Mouse (Mus musculus) embryonic fibroblast, embryonic 13.5 days (primary cell): ENCODE measurements around the gene 2810408A11Rik. TPM values are rescaled to one million over a fixed set of nuclear protein-coding genes. Genes with fewer than 3 reads are reported as not detected.

Source experiments
- H3K27ac ChIP-seq: 2 replicates; pipeline ENCODE4 v1.5.1; 2012; ENCODE audit warnings: low read length, control low read depth, inconsistent platforms; ENCODE audit not compliant: insufficient read depth
- H3K4me1 ChIP-seq: 2 replicates; pipeline ENCODE4 v1.6.1; 2011; ENCODE audit warnings: low read length; ENCODE audit not compliant: control insufficient read depth, insufficient read depth
- H3K4me3 ChIP-seq: 2 replicates; pipeline ENCODE4 v1.5.1; 2011; ENCODE audit warnings: mild to moderate bottlenecking, control low read depth, low read length; ENCODE audit not compliant: insufficient read depth
- CTCF ChIP-seq: IDR thresholded peaks from 2 replicates; pipeline ENCODE4 v1.5.1; 2011; ENCODE audit warnings: mild to moderate bottlenecking, control low read depth, low read length, moderate library complexity, borderline replicate concordance; ENCODE audit not compliant: insufficient read depth
- POLR2A ChIP-seq: IDR thresholded peaks from 2 replicates; pipeline ENCODE4 v1.6.1; 2011; ENCODE audit warnings: low read depth, mild to moderate bottlenecking, control low read depth, low read length, moderate library complexity
- polyA plus RNA-seq: library from polyadenylated mRNA; stranded (reverse); fragments of >200 nt; gene quantifications from 2 replicates; pipeline ENCODE4 v1.2.4, GENCODE M21; 2011; ENCODE audit warnings: low read depth; ENCODE audit not compliant: missing spikeins, insufficient read length

2810408A11Rik gene
- polyA plus RNA-seq, 1 experiment: 4.9 TPM

DNA sequence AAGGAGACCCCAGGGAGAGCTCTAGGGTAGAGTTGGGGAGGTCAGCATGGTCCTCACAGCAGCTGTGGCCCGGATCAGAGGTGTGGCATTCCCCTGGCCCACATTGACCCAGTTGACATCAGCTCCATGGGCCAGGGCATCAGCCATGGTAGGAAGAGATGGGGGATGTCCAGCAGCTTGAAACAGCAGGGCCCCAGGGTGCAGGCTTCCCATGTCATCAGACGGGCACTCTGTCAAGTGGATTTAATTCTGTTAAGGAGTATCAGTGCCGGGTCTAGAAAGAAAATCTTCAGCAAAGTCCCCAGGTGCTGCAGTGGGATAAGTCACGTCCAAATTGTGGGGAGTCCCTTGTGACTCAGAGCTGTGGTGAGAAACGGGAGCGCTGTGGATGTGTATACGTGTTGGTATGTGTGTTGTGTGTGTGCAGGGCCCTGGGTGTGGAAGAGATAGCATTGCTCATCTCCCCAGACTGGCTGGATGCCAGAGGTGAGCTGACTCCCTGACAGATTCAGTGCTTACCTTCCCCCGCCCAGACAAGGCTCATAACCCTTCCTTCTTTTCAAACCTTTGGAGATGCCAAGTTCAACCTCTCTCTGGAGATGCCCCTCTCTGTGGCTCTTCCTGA is 17.1 kb downstream of the 2810408A11Rik start:
- TF ChIP-seq CTCF: no peak
- TF ChIP-seq POLR2A: no peak
- Histone ChIP-seq H3K4me3 (no peak overlapping the region), H3K4me1 (no peaks in the 10 kb centered on the region), H3K27ac (no peak overlapping the region)

DNA sequence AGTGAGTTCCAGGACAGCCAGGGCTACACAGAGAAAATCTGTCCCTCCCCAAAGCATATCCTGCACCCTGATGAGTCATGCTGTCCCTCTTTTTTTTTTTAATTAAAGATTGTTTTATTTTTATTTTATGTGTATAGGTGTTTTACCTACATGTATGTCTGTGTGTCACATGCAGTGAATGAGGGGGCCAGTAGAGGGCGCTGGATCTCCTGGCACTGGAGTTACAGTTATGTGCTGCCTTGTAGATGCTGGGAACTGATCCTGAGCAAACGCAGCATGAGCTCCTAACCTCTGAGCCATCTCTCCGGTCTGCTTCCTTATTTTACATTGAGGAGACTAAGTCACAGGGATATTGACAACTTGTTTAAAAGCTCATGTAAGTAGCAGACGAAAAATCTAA is 17.7 kb downstream of the 2810408A11Rik start:
- Histone ChIP-seq H3K4me1 (no peaks in the 10 kb centered on the region), H3K27ac (no peak overlapping the region), H3K4me3 (no peak overlapping the region)
- no peak for TF ChIP-seq CTCF
- TF ChIP-seq POLR2A: no peak

DNA sequence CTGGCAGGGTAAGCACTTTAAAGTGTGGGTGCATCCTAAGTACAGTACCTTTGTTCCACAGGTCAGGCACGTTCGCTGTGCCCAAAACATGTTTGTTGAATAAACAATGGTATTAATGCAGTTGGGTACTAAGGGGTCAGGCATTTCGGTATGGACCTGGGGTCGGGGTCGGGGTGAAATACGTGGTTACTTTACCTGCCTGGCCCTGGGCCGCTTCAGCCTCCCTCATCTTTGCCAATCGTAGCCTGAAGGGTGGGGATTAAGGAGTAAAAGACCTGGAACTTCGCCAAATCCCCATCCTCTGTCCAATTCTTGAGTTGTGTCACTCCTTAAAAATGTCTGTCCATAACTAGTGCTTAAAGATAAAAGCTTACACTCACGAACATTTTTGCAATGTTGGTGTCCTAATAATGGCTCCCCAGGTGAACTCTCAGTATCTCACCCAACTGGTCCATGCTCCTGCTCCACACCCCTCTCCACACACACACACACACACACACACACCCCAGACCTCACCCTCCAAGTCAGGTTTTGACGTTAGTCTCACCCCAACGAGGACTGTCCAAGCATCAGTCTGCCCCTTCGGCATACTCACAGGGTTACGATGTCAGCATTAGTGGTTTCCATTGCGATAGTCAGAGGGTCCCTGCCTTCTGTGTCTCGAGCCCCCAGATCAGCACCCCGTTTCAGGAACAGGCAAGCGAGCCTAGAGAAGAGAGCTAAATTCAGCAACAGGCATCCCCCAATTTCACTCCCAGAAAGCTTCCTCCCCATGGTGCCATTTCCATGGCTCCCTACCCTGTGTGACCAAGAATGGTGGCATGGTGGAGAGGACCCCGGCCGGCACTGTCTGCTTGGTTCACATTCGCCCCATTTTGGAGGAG is 18.8 kb downstream of the 2810408A11Rik start:
- H3K4me1 ChIP-seq: no peaks in the 10 kb centered on the region; the same call in 1 of the 2 replicates
- H3K4me3 ChIP-seq: peak overlapping the region; percentile 80
- peak overlapping the region; percentile 96 for H3K27ac ChIP-seq
- TF ChIP-seq CTCF: no peak
- TF ChIP-seq POLR2A: no peak

DNA sequence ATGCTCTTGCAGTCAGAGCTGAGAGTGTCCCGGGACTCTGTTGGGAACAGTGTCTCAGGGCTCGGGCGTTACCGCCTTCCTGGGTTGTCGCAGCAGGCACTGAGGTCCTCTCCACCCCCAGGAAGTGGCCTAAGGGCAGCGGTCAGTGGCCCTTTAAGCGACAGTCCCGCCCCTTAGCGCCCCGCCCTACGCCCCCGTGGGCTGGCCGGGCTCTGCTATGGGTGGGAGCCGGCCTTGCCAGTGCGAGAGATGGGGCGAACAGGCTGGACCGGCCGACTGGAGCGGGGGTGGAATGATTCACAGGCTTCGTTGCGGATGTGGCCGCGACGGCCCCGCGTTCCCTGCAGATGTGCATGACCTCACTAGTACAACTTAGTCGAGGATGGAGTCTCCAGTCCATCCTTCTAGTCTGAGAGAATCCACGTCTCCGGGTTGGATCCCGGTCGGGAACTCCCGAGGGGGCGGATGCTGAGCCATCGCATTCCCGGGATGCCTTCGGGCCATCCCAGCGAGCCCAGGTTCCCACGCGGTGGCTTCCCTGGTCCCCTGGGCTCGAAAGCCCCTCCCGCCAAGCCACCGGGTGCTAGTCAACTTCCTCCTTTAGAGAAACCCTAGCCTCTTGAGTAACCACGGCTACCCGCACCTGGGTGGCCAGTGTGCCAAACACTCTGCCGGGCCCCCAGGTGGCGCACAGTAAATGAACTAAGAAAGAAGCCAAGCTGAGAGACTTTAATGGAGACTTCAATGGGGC is 19.8 kb downstream of the 2810408A11Rik start, which contains the start of gene Kctd11:
TSS of gene Kctd11 (minus strand) at position 554 of the 751 bp plus-strand sequence.
- H3K27ac ChIP-seq: peak within 1 kb of the TSS; percentile 96
- H3K4me1 ChIP-seq: no peaks in the 10 kb centered on the region; the same call in 1 of the 2 replicates
- H3K4me3 ChIP-seq: peak within 1 kb of the TSS; percentile 80
- TF ChIP-seq CTCF (no peak), POLR2A (peak; percentile 88)

DNA sequence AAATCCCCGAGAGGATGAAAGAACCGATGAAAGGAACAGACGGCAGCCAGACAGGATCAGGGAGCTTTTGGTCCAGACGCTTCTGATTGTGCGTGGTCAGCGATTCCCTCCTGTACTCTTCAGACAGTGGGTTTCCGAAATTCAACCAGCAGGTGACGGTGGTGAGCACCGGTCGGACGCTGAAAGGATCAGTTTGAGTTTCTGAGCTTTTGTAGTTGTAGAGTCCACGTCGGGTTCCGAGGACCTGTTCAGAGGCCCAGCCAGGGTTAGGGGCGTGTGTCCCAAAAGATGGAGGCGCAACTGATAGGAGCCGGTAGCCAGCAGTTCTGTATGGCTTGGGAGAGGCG is 20.3 kb downstream of the 2810408A11Rik start:
- H3K4me1 ChIP-seq: no peaks in the 10 kb centered on the region; the same call in 1 of the 2 replicates
- TF ChIP-seq CTCF (peak; percentile 63; the same call in 1 of the 2 replicates), POLR2A (no peak)
- peak overlapping the region; percentile 80 for H3K4me3 ChIP-seq
- peak overlapping the region; percentile 96 for H3K27ac ChIP-seq

DNA sequence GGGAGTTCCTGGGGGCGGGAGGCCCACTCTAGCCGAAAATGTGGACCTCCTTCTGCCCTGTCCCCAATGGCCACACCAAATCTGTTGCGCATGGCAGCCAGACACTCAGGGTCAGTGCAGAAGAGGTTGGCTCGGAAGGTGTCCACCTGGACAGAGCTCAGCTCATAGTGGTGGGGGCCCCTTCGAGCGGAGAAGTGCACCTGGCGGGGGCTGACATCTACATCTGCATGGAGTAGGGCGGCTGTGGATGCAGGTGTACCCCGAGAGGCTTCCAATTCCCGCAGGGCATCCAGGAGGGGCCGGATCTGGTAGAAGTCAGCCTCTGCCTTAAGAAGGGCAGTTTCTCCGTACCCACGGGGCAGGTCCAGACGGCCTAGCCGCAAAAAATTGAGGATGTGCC is 21.1 kb downstream of the 2810408A11Rik start:
- H3K4me3 ChIP-seq: peak overlapping the region; percentile 80
- no peak for TF ChIP-seq CTCF
- 0 out of 2 replicates have a peak, but pooled peaks have one; percentile 4 for TF ChIP-seq POLR2A
- H3K27ac ChIP-seq: peak overlapping the region; percentile 96
- H3K4me1 ChIP-seq: no peaks in the 10 kb centered on the region; the same call in 1 of the 2 replicates

DNA sequence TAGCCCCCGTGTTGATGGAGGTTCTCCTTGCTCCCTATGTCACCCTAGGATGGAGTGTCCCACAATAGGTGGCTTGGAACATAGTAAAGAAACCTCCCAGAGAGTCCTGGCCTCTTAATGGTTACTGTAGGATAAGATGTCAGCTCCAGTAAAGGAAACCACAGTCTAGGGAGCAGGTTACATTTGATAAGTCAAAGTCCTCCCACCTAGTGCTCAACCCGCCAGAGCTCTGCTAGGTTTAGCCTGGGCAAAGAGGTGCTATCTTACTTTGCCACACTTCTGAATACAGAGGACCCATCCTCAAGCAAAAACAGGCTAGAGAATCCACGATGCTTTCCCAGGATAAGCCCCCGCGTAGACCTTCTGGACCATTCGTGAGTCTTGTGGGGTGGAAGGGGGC is 21.8 kb downstream of the 2810408A11Rik start:
- H3K4me3 ChIP-seq: peak overlapping the region; percentile 80
- TF ChIP-seq POLR2A (no peak), CTCF (no peak)

DNA sequence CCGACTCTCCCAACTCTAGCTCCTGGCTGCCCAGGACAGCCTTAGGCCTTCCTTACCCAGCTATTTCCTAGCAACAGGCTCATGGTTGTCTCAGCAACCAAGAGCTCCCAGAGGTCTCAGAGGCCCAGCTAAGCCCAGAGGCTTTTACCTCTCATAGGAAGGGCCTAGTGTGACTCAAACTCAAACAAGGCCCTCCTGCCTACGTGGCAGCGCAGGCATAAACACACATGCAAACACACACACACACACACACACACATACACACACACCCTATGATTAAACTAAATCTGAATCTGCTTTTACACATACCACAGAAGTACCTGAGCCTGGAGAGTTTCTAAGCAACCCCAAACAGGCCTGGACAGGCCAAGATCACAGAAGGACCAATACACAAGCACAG is 22.4 kb downstream of the 2810408A11Rik start:
- H3K27ac ChIP-seq: peak overlapping the region; percentile 96
- TF ChIP-seq POLR2A (peak; percentile 52; the same call in 1 of the 2 replicates), CTCF (no peak)
- no peaks in the 10 kb centered on the region; the same call in 1 of the 2 replicates for H3K4me1 ChIP-seq
- peak overlapping the region; percentile 80 for H3K4me3 ChIP-seq

More for the DNA sequence above, 21.8 kb downstream of the 2810408A11Rik start:
- Histone ChIP-seq H3K27ac (peak overlapping the region; percentile 96), H3K4me1 (no peaks in the 10 kb centered on the region; the same call in 1 of the 2 replicates)

DNA sequence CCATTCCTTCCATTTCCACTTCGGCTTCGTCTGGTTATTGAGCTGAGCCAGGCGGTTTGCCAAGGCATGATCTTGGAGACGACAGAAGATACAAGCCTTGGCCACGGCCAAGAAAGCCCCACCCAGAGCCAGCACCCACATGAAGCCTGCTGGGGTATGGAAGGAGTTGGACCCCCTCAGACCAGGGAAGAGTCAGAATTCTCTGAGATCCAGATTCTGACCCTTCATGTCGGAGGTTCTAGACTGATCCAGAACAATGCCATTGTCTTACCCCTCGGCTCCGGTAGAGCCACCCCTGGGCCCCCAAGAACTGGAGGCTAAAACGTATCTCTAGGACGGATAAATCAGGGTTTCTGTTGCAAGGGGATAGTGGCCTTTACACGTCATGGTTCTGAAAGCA is 22.9 kb downstream of the 2810408A11Rik start, which contains the start of gene Tmem95:
TSS of gene Tmem95 (minus strand) at position 141 of the 400 bp plus-strand sequence.
- Histone ChIP-seq H3K4me1 (no peaks in the 10 kb centered on the region; the same call in 1 of the 2 replicates), H3K4me3 (peak within 1 kb of the TSS; percentile 80), H3K27ac (peak within 1 kb of the TSS; percentile 96)
- no peak for TF ChIP-seq POLR2A
- TF ChIP-seq CTCF: no peak
